Mouse (Mus musculus) liver, embryonic 12.5 days (tissue): ENCODE measurements around the gene Zc3h10. TPM values are rescaled to one million over a fixed set of nuclear protein-coding genes. Genes with fewer than 3 reads are reported as not detected.
"Not testable (repeated sequence)": the region's sequence is repeated elsewhere in the genome, so short reads cannot be mapped to it uniquely, and the experiment has no call there.

Source experiments
- ATAC-seq: fragments of 200-750 bp; cut with Nextera tagmentation; 2 replicates; pipeline ENCODE4 v1.8.0; 2017; ENCODE audit warnings: moderate number of reproducible peaks, mild to moderate bottlenecking, moderate library complexity
- H3K27ac ChIP-seq: fragments of 300-500 bp; sonication (generic); 2 replicates; pipeline ENCODE4 v1.5.1; 2016; ENCODE audit warnings: mild to moderate bottlenecking
- H3K27me3 ChIP-seq: fragments of 300-500 bp; sonication (generic); replicated peaks from 2 replicates; pipeline ENCODE4 v1.6.1; 2016; ENCODE audit warnings: mild to moderate bottlenecking, moderate library complexity
- H3K36me3 ChIP-seq: fragments of 300-500 bp; sonication (generic); 2 replicates; pipeline ENCODE4 v1.6.1; 2016; ENCODE audit warnings: mild to moderate bottlenecking, moderate library complexity
- H3K4me1 ChIP-seq: fragments of 300-500 bp; sonication (generic); 2 replicates; pipeline ENCODE4 v1.6.1; 2016
- H3K4me2 ChIP-seq: fragments of 300-500 bp; sonication (generic); 2 replicates; pipeline ENCODE4 v1.6.1; 2016; ENCODE audit warnings: mild to moderate bottlenecking, moderate library complexity
- H3K4me3 ChIP-seq: fragments of 300-500 bp; sonication (generic); 2 replicates; pipeline ENCODE4 v1.5.1; 2016; ENCODE audit warnings: mild to moderate bottlenecking, moderate library complexity
- H3K9ac ChIP-seq: fragments of 300-500 bp; sonication (generic); 2 replicates; pipeline ENCODE4 v1.6.1; 2016; ENCODE audit warnings: mild to moderate bottlenecking, moderate library complexity
- H3K9me3 ChIP-seq: fragments of 300-500 bp; sonication (generic); replicated peaks from 2 replicates; pipeline ENCODE4 v1.6.1; 2016; ENCODE audit warnings: mild to moderate bottlenecking, moderate library complexity
- WGBS: fragments of 180-500 bp; shearing (Covaris S2); methylation state at CpG from one replicate; pipeline ENCODE4 v1.1.7; 2016; ENCODE audit not compliant: insufficient replicate concordance; 5-methylcytosine and 5-hydroxymethylcytosine counted together
- polyA plus RNA-seq: library from polyadenylated mRNA; unstranded; fragments of >200 nt; fragmentation: Nextera tagmentation; extraction: Ambion mirVana; gene quantifications from 2 replicates; pipeline ENCODE4 v1.2.1, GENCODE M21; 2016

Zc3h10 gene
- polyA plus RNA-seq, 1 experiment from 2014 or later = 8.1 TPM

DNA sequence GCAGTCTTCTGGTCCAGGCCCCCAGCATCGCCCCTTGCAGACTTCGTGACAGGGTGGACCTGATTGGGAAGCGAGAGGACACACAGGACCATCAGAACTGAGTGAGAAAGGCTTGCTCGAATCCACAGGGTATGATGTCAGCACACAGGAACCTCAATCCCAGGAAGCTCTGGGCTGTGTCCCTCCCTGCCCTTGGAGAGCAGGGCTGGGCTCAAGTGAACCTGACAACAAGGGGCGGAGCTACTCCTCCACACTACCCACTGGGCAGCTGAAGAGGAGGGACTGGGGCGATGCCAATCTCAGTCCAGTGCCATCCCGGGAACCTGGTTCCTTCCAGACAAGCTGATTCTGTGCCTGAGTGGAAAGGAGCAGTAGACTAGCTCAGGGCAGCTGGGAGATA is 36.1 kb upstream of the Zc3h10 start:
- Histone ChIP-seq H3K27ac (no peak overlapping the region), H3K4me2 (no peak overlapping the region), H3K9me3 (no peaks in the 10 kb centered on the region), H3K27me3 (peaks cover 75% of the 10 kb centered on the region), H3K4me3 (no peak overlapping the region), H3K9ac (no peak overlapping the region), H3K36me3 (no peaks in the 10 kb centered on the region), H3K4me1 (peaks cover 15% of the 10 kb centered on the region)
- no peak for ATAC-seq
- WGBS = 31% methylated on average over 7 of the region's 7 CpGs

GRCm38 (mm10) chr10:128579731-128580130 is 32.2 kb upstream of the Zc3h10 start:
- no peak overlapping the region for H3K27ac ChIP-seq
- WGBS = 67% methylated on average over 4 of the region's 4 CpGs
- H3K9me3 ChIP-seq = peaks cover 4% of the 10 kb centered on the region; the same call in 1 of the 2 replicates
- no peaks in the 10 kb centered on the region for H3K4me1 ChIP-seq
- no peak overlapping the region for H3K4me2 ChIP-seq
- peaks cover 36% of the 10 kb centered on the region for H3K27me3 ChIP-seq
- ATAC-seq = no peak
- no peak overlapping the region for H3K9ac ChIP-seq
- H3K4me3 ChIP-seq = no peak overlapping the region
- no peaks in the 10 kb centered on the region for H3K36me3 ChIP-seq

DNA sequence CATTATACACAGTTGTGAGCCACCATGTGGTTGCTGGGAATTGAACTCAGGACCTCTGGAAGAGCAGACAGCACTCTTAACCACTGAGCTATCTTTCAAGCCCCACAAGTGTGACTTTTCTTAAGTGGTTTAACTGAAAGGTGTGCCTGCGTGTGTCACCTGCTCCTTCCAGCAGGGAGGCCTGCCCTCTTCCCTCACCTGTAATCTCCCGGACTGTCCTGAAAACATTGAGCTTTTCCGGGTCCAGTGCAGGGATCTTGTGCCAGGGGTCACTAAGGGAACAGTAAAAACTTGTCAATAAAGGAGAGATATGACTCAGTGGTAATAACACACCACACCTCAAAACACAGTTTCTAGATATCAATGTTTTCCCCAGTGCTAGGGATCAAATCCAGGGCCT is 31.7 kb upstream of the Zc3h10 start:
- no peak overlapping the region for H3K27ac ChIP-seq
- WGBS = 65% methylated on average over 3 of the region's 3 CpGs

GRCm38 (mm10) chr10:128578330-128578729 is 30.8 kb upstream of the Zc3h10 start:
- Histone ChIP-seq H3K4me1 (no peaks in the 10 kb centered on the region), H3K4me3 (no peak overlapping the region), H3K9ac (no peak overlapping the region), H3K9me3 (peaks cover 4% of the 10 kb centered on the region; the same call in 1 of the 2 replicates), H3K36me3 (no peaks in the 10 kb centered on the region), H3K4me2 (peak overlapping the region; percentile 21; the same call in 1 of the 2 replicates), H3K27me3 (peaks cover 33% of the 10 kb centered on the region), H3K27ac (no peak overlapping the region)
- 48% methylated on average over 11 of the region's 11 CpGs for WGBS
- ATAC-seq = no peak

More for the DNA sequence above, 31.7 kb upstream of the Zc3h10 start:
- no peaks in the 10 kb centered on the region for H3K4me1 ChIP-seq
- H3K4me2 ChIP-seq = no peak overlapping the region
- no peak overlapping the region for H3K9ac ChIP-seq
- H3K9me3 ChIP-seq = peaks cover 4% of the 10 kb centered on the region; the same call in 1 of the 2 replicates
- H3K4me3 ChIP-seq = no peak overlapping the region
- H3K36me3 ChIP-seq = no peaks in the 10 kb centered on the region
- no peak for ATAC-seq
- H3K27me3 ChIP-seq = peaks cover 35% of the 10 kb centered on the region

GRCm38 (mm10) chr10:128575063-128575462 is 27.5 kb upstream of the Zc3h10 start:
- H3K27ac ChIP-seq = no peak overlapping the region

DNA sequence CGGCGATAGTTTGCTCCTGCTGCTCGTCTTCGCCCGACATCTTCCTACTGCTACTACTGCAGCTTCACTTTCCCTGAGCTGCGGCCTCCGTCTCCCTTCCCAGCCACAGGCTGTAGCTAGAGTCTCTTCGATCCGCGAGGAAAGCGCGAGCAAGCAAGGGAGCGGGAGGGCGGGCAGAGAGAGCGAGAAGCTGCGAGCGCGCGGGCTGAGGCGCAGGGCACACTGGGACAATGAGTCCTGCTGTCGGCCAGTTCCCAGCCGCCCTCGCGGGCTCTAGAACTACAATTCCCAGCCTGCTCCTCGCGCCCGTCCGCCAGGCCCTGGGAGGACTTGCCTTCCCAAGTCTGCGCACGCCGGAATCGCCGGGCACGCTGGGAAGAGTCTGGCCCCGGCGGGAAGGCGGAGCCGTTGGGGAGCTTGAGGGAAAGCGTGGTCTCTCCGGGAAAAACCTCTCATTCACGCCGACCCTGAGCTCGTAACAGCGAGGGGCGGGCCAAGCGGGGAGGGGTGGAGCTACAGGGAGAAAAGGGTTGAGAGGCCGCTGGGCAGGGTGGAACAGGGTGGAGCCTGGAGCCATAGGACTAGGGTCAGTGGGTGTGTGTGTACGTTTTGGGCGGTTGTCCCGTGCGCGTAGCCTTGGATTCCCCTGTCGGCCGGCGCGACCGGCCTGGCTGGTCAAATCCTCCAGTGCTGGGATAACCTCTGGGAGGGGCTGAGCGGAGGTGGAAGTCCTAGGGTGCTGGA is 18.4 kb upstream of the Zc3h10 start, which contains the start of gene Pa2g4:
TSS of gene Pa2g4 (minus strand) at position 200 of the 744 bp plus-strand sequence.
- H3K27me3 ChIP-seq = peaks cover 13% of the 10 kb centered on the region
- peak within 1 kb of the TSS; percentile 95 for H3K4me3 ChIP-seq
- peaks cover 35% of the 10 kb centered on the region for H3K36me3 ChIP-seq
- peak within 1 kb of the TSS; percentile 96 for H3K4me2 ChIP-seq
- H3K9me3 ChIP-seq = no peaks in the 10 kb centered on the region
- peak; percentile 98 for ATAC-seq
- H3K27ac ChIP-seq = peak within 1 kb of the TSS; percentile 95
- under 1% methylated on average over 58 of the region's 58 CpGs for WGBS
- H3K9ac ChIP-seq = peak within 1 kb of the TSS; percentile 98
- H3K4me1 ChIP-seq = peaks cover 36% of the 10 kb centered on the region

More at GRCm38 (mm10) chr10:128575063-128575462, 27.5 kb upstream of the Zc3h10 start:
- Histone ChIP-seq H3K9me3 (peaks cover 4% of the 10 kb centered on the region; the same call in 1 of the 2 replicates), H3K27me3 (peaks cover 47% of the 10 kb centered on the region), H3K4me3 (no peak overlapping the region), H3K4me1 (no peaks in the 10 kb centered on the region), H3K9ac (no peak overlapping the region), H3K36me3 (no peaks in the 10 kb centered on the region), H3K4me2 (no peak overlapping the region)
- no peak for ATAC-seq
- 77% methylated on average over 2 of the region's 2 CpGs for WGBS

- H3K27me3 ChIP-seq = peaks cover 8% of the 10 kb centered on the region
- peak overlapping the region; percentile 95 for H3K27ac ChIP-seq
- H3K4me1 ChIP-seq = peaks cover 36% of the 10 kb centered on the region
- H3K4me3 ChIP-seq = peak overlapping the region; percentile 95
- WGBS = under 1% methylated on average over 46 of the region's 46 CpGs
- peak; percentile 18; the same call in 1 of the 2 replicates for ATAC-seq
- peaks cover 42% of the 10 kb centered on the region for H3K36me3 ChIP-seq
- no peaks in the 10 kb centered on the region for H3K9me3 ChIP-seq
- H3K9ac ChIP-seq = peak overlapping the region; percentile 98
- peak overlapping the region; percentile 96 for H3K4me2 ChIP-seq
These were observed 17.7 kb upstream of the Zc3h10 start for GRCm38 (mm10) chr10:128565206-128565787.

DNA sequence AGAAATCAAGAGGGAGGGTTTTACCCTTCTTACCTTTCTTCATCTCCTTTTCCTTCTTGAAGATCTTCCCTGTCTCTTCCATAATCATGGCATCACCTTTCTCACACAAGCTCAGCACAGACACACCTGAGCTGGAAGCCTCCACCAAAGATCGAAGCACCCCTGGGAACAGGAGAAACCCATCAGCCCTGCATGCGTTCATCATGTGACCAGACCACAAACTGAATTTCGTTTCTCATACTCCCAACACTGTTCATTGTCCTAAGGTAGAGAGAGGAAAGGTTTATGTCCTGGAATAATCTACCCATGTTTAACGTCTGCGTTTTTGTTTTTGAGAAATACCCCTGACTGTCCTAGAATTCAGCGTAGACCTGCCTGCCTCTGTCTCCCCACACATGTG is 16.0 kb upstream of the Zc3h10 start:
- no peak for ATAC-seq
- peak overlapping the region; percentile 96 for H3K4me2 ChIP-seq
- no peaks in the 10 kb centered on the region for H3K9me3 ChIP-seq
- H3K27ac ChIP-seq = peak overlapping the region; percentile 95; the same call in 1 of the 2 replicates
- 78% methylated on average over 6 of the region's 6 CpGs for WGBS
- H3K27me3 ChIP-seq = no peaks in the 10 kb centered on the region
- H3K36me3 ChIP-seq = peaks cover 57% of the 10 kb centered on the region
- H3K4me3 ChIP-seq = peak overlapping the region; percentile 95
- H3K9ac ChIP-seq = peak overlapping the region; percentile 98
- peaks cover 36% of the 10 kb centered on the region for H3K4me1 ChIP-seq

- H3K9ac ChIP-seq = no peak overlapping the region
- no peak overlapping the region for H3K27ac ChIP-seq
- 78% methylated on average over 6 of the region's 6 CpGs for WGBS
- H3K4me1 ChIP-seq = no peaks in the 10 kb centered on the region
- ATAC-seq = no peak
- no peaks in the 10 kb centered on the region for H3K27me3 ChIP-seq
- H3K9me3 ChIP-seq = no peaks in the 10 kb centered on the region
- H3K36me3 ChIP-seq = peaks cover 56% of the 10 kb centered on the region
- no peak overlapping the region for H3K4me2 ChIP-seq
- no peak overlapping the region for H3K4me3 ChIP-seq
These were observed 9.4 kb upstream of the Zc3h10 start for GRCm38 (mm10) chr10:128556963-128557362.

DNA sequence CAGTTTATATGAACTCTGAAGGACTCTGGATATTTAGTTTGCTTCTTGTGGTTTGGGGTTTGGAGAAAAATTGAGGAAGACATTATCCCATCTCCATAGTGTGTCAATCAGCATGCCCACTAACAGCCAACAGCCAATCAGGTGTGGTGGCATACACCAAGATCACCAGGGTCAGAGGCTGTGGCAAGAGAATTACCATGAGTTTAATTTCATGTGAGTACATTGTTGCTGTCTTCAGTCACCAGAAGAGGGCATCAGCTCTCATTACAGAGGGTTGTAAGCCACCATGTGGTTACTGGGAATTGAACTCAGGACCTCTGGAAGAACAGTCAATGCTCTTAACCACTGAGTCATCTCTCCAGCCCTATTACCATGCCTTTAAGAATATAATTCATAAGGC is 8.7 kb upstream of the Zc3h10 start:
- peaks cover 49% of the 10 kb centered on the region for H3K36me3 ChIP-seq
- H3K27me3 ChIP-seq = no peaks in the 10 kb centered on the region
- ATAC-seq = peak; percentile 19; the same call in 1 of the 2 replicates
- H3K27ac ChIP-seq = no peak overlapping the region
- no peak overlapping the region for H3K4me3 ChIP-seq
- no peak overlapping the region for H3K4me2 ChIP-seq
- no peaks in the 10 kb centered on the region for H3K9me3 ChIP-seq
- H3K9ac ChIP-seq = no peak overlapping the region
- H3K4me1 ChIP-seq = no peaks in the 10 kb centered on the region

GRCm38 (mm10) chr10:128555567-128555966 is 8.0 kb upstream of the Zc3h10 start:
- H3K27me3 ChIP-seq, H3K27ac ChIP-seq, H3K4me3 ChIP-seq, H3K4me2 ChIP-seq, H3K4me1 ChIP-seq, H3K9ac ChIP-seq, H3K9me3 ChIP-seq: not testable (repeated sequence)
- 0 out of 2 replicates have a peak, but pooled peaks have one; percentile 36 for ATAC-seq
- peaks cover 42% of the 10 kb centered on the region for H3K36me3 ChIP-seq
- 35% methylated on average over 1 of the region's 1 CpGs for WGBS

GRCm38 (mm10) chr10:128550144-128550823 is 2.7 kb upstream of the Zc3h10 start:
- H3K27ac ChIP-seq, H3K4me3 ChIP-seq, H3K9me3 ChIP-seq, H3K27me3 ChIP-seq, ATAC-seq: not testable (repeated sequence)
- H3K4me2 ChIP-seq = peak overlapping the region; percentile 93; the same call in 1 of the 2 replicates
- H3K36me3 ChIP-seq = peaks cover 12% of the 10 kb centered on the region
- WGBS = 57% methylated on average over 11 of the region's 11 CpGs
- peaks cover 27% of the 10 kb centered on the region for H3K4me1 ChIP-seq
- H3K9ac ChIP-seq = 0 out of 2 replicates have a peak overlapping the region, but pooled peaks have one; percentile 7
